Mouse (Mus musculus) WW6 (cell line): Measurements from ENCODE around the gene Hps1.
"Not testable (repeated sequence)": the region's sequence is repeated elsewhere in the genome, so short reads cannot be mapped to it uniquely, and the experiment has no call there.

ENCODE experiments used
- DNase-seq: peaks from one replicate; pipeline ENCODE4 v3.0.0-alpha.2; 2013; ENCODE audit warnings: low read depth, low spot score

Hps1 gene

DNA sequence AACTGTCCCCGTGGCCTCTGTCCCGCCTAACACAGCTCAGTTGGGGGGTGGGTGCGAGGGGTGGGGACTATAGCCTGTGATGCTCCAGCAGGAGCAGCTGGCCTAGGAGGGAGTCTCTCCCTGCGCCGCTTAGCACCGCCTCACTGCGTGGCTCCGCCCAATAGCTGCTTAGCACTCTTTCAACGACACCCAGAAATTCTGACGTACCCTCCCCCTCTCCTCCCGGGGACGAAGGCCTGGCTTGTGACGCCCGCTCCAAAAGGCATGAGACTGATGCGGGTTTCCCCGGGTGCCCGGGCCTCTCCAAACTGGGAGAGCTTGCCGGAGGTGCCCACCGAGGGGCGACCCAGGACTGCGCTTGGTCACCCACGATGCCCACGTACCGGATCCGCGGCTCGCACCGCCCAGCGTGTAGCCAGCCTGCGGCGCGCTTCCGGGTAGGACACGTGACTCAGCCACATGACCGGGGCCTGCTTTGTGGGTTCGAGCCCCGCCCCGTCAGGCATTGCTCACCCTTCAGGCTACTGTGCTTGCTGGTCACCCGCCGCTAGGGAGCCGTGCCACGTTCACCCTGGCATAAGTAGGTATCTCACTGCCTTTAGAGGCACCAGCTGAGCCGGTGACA lies at the start of gene Hps1:
Gene Hps1 (minus strand): TSS at position 448 of the 625 bp plus-strand sequence.
- peak; percentile 76 for DNase-seq

DNA sequence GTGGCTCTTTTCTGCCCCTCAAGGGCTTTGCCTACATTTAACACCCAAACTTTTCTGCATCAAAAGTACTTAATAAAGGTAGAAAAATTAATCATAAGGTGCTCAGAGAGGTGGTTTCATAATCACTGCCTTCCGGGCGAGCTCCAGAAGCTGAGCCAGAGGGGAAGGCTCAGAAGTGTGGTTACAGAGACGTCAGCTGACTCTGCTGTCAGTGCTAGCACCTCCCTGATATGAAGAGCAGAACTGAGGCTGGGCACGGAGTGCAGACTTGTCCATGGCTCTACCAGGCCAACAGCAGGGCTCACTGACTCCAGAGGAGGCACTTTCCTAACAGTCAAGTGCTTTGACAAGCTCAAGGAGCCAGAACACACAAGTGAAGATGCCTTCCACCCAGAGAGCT lies 49.4 kb upstream of the Hps1 start:
- DNase-seq: no peak

DNA sequence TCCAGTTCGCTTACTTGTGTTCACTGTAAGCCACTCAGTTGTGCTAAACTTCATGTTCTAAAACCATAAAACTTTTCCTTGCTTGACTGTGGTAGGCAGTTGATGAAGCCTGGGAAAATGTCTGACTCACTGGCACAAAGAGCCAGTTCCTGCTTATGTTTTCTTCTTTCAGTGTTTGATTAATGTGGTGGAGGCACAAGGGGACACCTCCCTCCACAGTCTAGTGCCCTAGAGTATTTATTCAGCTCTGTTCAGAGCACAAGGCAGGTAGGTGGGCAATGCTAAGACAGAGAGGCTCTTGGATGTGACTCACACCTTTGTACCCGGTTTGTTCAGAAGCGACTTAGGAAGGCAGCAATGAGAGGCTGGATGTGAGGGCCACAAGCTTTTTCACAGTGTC lies 48.1 kb upstream of the Hps1 start:
- DNase-seq: no peak

DNA sequence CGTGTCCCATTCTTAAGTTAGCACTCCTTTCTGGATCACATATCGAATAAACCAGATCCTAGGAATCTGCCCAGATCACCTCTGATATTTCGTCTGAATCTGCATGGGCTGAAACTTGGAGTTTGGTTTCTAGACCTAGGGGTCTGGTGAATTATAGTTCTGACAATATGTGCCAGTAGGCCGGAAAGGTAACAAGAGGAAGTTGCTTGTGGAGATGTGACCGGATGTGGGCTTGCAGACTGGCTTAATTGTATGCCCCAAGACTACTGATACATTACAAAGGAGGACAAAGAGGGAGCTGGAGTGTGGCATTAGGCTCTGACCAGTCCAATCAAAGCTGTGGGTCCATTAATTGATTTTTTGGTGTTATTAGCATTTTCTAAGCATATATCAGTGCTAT lies 40.3 kb upstream of the Hps1 start:
- DNase-seq: no peak

GRCm38 (mm10) chr19:42817761-42818160 lies 38.0 kb upstream of the Hps1 start:
- DNase-seq: no peak

GRCm38 (mm10) chr19:42816261-42816660 lies 36.5 kb upstream of the Hps1 start:
- no peak for DNase-seq

- no peak for DNase-seq
These were observed 30.4 kb upstream of the Hps1 start for GRCm38 (mm10) chr19:42810140-42810539.

- DNase-seq: no peak
These were observed 29.7 kb upstream of the Hps1 start for GRCm38 (mm10) chr19:42809491-42809890.

GRCm38 (mm10) chr19:42797866-42798265 lies 18.1 kb upstream of the Hps1 start:
- DNase-seq: no peak

GRCm38 (mm10) chr19:42795801-42796200 lies 16.0 kb upstream of the Hps1 start:
- no peak for DNase-seq

DNA sequence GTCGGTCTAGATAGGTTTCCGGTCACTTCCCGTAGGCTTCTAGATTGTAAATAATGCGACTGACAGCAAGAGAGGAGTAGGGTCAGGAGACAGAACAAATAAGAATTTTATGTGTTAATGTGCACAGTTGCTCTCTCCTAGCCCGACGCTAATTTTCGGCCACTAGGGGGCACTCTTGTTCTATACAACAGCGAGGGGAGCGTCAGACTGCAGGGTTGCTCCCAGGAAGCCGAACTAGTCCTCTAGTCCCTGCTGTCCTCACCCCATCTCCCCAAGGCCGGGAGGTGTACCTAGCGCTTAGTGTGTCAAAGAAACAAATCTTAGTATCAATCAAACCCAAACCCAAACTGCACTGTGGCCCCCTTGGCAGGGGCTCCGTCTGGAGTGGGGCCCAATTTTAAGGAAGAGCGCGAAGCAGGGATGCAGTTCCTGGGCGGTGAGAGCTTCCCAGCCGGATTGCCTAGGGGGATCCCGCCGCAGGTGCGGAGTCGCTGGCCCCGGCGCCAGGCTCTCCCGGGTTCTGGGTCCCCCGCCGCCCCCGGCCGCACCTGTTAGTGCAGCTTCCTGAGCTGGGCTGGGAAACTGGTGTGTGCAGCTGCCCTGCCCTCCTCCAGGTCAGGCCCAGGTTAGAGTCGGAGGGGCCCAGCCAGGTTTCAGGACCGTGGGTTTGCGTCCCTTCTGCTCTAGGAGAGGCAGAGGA lies 15.3 kb upstream of the Hps1 start:
- DNase-seq: peak; percentile 75

GRCm38 (mm10) chr19:42788311-42788710 lies 8.5 kb upstream of the Hps1 start:
- DNase-seq: no peak

- DNase-seq: no peak
These were observed 5.9 kb upstream of the Hps1 start for GRCm38 (mm10) chr19:42785562-42786220.

GRCm38 (mm10) chr19:42785129-42785528 lies 5.4 kb upstream of the Hps1 start:
- DNase-seq: no peak

- not testable (repeated sequence) for DNase-seq
These were observed 369 bp upstream of the Hps1 start for GRCm38 (mm10) chr19:42780156-42780538.

DNA sequence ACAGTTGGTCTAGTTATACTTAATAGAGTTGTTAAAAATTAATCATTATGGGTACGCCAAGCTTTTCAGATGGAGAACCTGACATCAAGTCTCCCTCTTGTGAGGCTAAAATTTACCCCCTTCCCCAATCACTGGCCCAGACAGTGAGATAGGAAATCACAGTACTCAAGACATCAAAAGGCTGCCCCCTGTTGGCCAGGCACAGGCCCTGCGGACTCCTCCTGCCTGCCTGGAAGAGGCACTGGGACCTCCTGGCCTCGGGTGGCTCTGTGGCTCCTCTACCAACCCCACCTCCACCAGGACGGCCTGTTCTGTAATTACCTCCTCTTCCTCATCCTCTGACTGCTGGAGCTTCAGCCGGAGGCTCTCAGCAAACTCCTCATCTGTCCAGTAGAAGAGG lies 2.0 kb downstream of the Hps1 start:
- no peak for DNase-seq

GRCm38 (mm10) chr19:42776813-42777212 lies 3.0 kb downstream of the Hps1 start:
- DNase-seq: no peak

DNA sequence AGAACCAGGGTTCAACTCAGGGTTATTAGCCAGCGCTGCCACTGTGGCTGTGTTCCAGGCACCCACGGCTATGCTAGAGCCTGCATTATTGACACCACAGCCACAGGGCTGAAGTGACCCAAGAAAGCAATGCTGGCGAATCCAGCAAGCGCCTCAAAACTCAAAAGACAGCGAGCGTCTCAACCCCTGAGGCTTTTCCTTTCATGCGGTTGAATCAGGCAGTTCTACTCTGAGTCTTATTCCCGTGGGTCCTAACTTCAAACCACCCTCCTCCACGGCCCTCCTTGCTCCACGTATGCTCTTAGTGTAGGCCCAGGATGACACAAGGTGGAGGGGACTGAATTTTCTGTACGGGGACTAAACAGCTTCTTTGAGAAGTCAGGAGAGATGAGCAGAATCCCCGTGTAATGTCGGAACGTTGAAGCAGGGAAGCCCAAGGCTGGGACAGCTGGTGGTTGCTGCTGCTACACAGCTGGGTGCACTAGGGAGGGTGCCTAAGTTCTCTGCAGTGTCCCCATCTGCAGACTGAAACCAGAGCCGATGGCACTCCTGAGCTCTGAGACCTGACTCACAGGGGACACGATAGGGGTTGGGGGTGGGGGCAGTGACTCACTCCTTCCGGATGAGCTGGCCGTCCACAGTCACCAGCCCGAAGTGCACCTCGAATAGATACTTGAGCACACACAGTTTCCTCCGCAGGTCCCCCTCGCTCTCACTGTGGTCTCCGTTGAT lies 9.5 kb downstream of the Hps1 start:
- DNase-seq: no peak

DNA sequence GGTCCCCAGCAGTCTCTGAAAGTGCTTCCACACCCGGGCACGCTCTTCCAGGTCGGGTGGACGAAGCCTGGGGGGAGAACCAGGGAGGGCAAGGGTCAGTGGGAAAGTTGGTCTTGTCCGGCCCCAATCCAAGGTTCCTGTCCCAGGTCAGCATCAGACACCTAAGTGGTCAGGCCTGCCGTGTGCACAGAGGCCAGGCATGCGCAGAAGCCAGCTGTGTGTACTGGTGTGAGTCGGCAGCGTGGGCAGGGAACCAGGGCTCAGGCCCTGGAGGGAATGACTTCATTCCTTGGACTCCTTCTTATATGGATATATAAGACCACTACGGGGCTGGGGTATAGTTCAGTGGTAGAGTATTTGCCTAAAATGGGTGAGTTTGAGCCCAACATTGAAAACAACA lies 10.1 kb downstream of the Hps1 start:
- no peak for DNase-seq

DNA sequence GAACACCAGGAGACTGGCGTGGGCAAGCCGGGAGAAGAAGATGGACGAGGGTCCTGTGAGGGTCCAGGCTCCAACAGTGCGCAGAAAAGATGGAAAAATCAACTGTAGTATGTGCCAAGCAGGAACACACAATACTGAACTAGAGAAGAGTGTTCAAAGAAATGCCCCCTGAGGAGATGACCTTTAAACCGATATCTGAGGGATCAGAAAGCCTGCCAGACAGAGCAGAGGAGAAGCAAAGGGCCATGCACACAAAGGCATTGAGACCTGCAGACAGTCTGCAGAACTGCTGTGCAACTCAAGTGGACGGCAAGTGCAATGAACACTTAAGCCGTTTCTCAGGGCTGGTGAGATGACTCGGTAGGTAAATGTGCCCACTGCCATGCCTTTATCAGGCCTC lies 12.4 kb downstream of the Hps1 start:
- no peak for DNase-seq

GRCm38 (mm10) chr19:42764398-42764797 lies 15.4 kb downstream of the Hps1 start:
- DNase-seq: no peak

DNA sequence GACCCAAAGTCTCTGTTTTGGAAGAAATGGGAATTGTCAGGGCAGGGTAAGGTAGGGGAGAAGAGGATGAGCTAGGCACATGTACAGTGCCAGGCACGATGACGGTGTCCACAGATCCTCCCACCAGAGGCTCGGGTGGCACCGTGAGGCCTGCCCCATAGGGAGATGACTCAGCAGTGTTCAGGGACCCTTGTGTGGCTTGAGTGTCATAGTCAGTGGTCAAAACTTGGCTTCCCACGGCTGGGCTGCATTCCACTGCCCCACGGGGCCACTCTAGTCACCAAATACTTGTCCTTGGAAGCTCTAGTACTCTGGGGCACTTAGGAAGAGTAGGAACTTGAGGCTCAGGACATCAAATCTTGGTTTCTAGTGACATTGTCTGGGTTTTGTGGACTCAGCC lies 23.1 kb downstream of the Hps1 start:
- DNase-seq: no peak
